Mouse (Mus musculus): ENCODE data around the gene Spns3.

DNA sequence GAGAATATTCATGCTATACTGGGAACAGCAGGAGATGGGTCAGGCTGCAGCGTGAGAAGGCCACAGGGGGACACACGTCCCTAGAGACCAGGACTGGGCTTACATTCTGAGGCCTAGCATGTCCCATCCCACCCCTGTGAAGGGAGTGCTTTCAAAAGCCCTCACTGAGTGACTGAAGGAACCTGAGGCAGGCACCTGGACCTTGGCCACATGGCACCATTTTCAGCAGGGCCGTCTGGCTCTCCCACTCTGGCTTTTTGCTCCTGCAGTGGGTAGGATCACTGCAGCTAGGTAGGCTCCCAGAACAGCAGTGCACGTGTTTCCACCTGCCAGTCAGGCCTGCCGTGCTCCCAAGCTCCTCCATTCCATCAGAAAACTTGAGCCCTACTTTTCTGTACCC is 81.8 kb downstream of the Spns3 start:
- TF ChIP-seq CTCF (IDR thresholded peaks at IDR 0.05; ENCODE audit: control insufficient read depth, insufficient read depth, low read length) (no peak), POLR2A (IDR thresholded peaks at IDR 0.05; ENCODE audit: borderline replicate concordance, control insufficient read depth, low read depth, low read length) (no peak)

Measured in bone marrow, adult 2 months (tissue).